Mouse (Mus musculus) forebrain, embryonic 12.5 days (tissue): ENCODE measurements around the gene Olfr655. TPM values are rescaled to one million over a fixed set of nuclear protein-coding genes. Genes with fewer than 3 reads are reported as not detected.
A peak's percentile ranks its signal among the peaks of the same experiment; 100 is the strongest.

Experiments used
- ATAC-seq: fragments of 200-750 bp; cut with Nextera tagmentation; 2 replicates; pipeline ENCODE4 v1.8.0; 2017; ENCODE audit warnings: moderate TSS enrichment; ENCODE audit not compliant: low FRiP score
- H3K27ac ChIP-seq: fragments of 300-500 bp; sonication (generic); 2 replicates; pipeline ENCODE4 v1.5.1; 2016; ENCODE audit warnings: mild to moderate bottlenecking
- H3K27me3 ChIP-seq: fragments of 300-500 bp; sonication (generic); 2 replicates; pipeline ENCODE4 v1.6.1; 2016; ENCODE audit warnings: mild to moderate bottlenecking
- H3K36me3 ChIP-seq: fragments of 300-500 bp; sonication (generic); replicated peaks from 2 replicates; pipeline ENCODE4 v1.6.1; 2016; ENCODE audit warnings: mild to moderate bottlenecking
- H3K4me1 ChIP-seq: fragments of 300-500 bp; sonication (generic); 2 replicates; pipeline ENCODE4 v1.6.1; 2016
- H3K4me2 ChIP-seq: fragments of 300-500 bp; sonication (generic); 2 replicates; pipeline ENCODE4 v1.6.1; 2016; ENCODE audit warnings: mild to moderate bottlenecking, moderate library complexity
- H3K4me3 ChIP-seq: fragments of 300-500 bp; sonication (generic); replicated peaks from 2 replicates; pipeline ENCODE4 v1.5.1; 2016; ENCODE audit warnings: mild to moderate bottlenecking
- H3K9ac ChIP-seq: fragments of 300-500 bp; sonication (generic); 2 replicates; pipeline ENCODE4 v1.6.1; 2016; ENCODE audit warnings: mild to moderate bottlenecking
- H3K9me3 ChIP-seq: fragments of 300-500 bp; sonication (generic); 2 replicates; pipeline ENCODE4 v1.6.1; 2016
- WGBS: fragments of 180-500 bp; shearing (Covaris S2); methylation state at CpG from one replicate; pipeline ENCODE4 v1.1.7; 2016; 5-methylcytosine and 5-hydroxymethylcytosine counted together
- polyA plus RNA-seq: library from polyadenylated mRNA; unstranded; fragments of >200 nt; fragmentation: Nextera tagmentation; extraction: Ambion mirVana; gene quantifications from 2 replicates; pipeline ENCODE4 v1.2.1, GENCODE M21; 2016

Gene Olfr655
- polyA plus RNA-seq = not detected in 2 replicates

GRCm38 (mm10) chr7:104601679-104602078, at the start of gene Olfr655:
TSS of gene Olfr655 (minus strand) at chr7:104601779.
- Histone ChIP-seq H3K27me3 (no peaks in the 10 kb centered on the region), H3K9me3 (0 out of 2 replicates have a peak, but pooled peaks cover 4% of the 10 kb centered on the region), H3K4me3 (no peak within 1 kb of the TSS), H3K4me2 (no peak within 1 kb of the TSS), H3K36me3 (no peaks in the 10 kb centered on the region), H3K9ac (no peak within 1 kb of the TSS), H3K4me1 (no peaks in the 10 kb centered on the region), H3K27ac (no peak within 1 kb of the TSS)
- no peak for ATAC-seq
- WGBS = 86% methylated on average over 2 of the region's 2 CpGs

- Histone ChIP-seq H3K27me3 (no peaks in the 10 kb centered on the region), H3K4me1 (no peaks in the 10 kb centered on the region), H3K27ac (no peak within 1 kb of the TSS), H3K4me2 (peak within 1 kb of the TSS; percentile 55), H3K4me3 (peak within 1 kb of the TSS; percentile 34), H3K9ac (no peak within 1 kb of the TSS), H3K9me3 (no peaks in the 10 kb centered on the region), H3K36me3 (no peaks in the 10 kb centered on the region)
- peak; percentile 94 for ATAC-seq
- WGBS = 20% methylated on average over 20 of the region's 22 CpGs
These were observed 45.4 kb upstream of the Olfr655 start, which contains the start of gene Olfr658 for GRCm38 (mm10) chr7:104646841-104647482. TSS of gene Olfr658 (minus strand) at chr7:104647305.

- no peaks in the 10 kb centered on the region for H3K27me3 ChIP-seq
- no peak within 1 kb of the TSS for H3K9ac ChIP-seq
- ATAC-seq = no peak
- no peak within 1 kb of the TSS for H3K4me3 ChIP-seq
- no peak within 1 kb of the TSS for H3K4me2 ChIP-seq
- no peak within 1 kb of the TSS for H3K27ac ChIP-seq
- no peaks in the 10 kb centered on the region for H3K4me1 ChIP-seq
- H3K36me3 ChIP-seq = no peaks in the 10 kb centered on the region
- H3K9me3 ChIP-seq = no peaks in the 10 kb centered on the region
These were observed 22.9 kb upstream of the Olfr655 start, which contains the start of gene Olfr657 for GRCm38 (mm10) chr7:104624494-104624893. TSS of gene Olfr657 (plus strand) at chr7:104624794.

- no peak for ATAC-seq
- WGBS = 78% methylated on average over 4 of the region's 4 CpGs
- Histone ChIP-seq H3K36me3 (no peaks in the 10 kb centered on the region), H3K9ac (no peak within 1 kb of the TSS), H3K9me3 (no peaks in the 10 kb centered on the region), H3K4me3 (no peak within 1 kb of the TSS), H3K27me3 (no peaks in the 10 kb centered on the region), H3K27ac (no peak within 1 kb of the TSS), H3K4me1 (no peaks in the 10 kb centered on the region), H3K4me2 (no peak within 1 kb of the TSS)
These were observed 12.1 kb upstream of the Olfr655 start, which contains the start of gene Olfr656 for GRCm38 (mm10) chr7:104613655-104614054. TSS of gene Olfr656 (plus strand) at chr7:104613955.

GRCm38 (mm10) chr7:104604727-104605126, 3.1 kb upstream of the Olfr655 start:
- H3K9me3 ChIP-seq = 0 out of 2 replicates have a peak, but pooled peaks cover 4% of the 10 kb centered on the region
- no peak overlapping the region for H3K4me2 ChIP-seq
- no peaks in the 10 kb centered on the region for H3K36me3 ChIP-seq
- ATAC-seq = no peak
- no peak overlapping the region for H3K9ac ChIP-seq
- no peak overlapping the region for H3K4me3 ChIP-seq
- no peaks in the 10 kb centered on the region for H3K27me3 ChIP-seq
- H3K27ac ChIP-seq = no peak overlapping the region
- no peaks in the 10 kb centered on the region for H3K4me1 ChIP-seq

- no peak for ATAC-seq
These were observed 1.6 kb upstream of the Olfr655 start for GRCm38 (mm10) chr7:104603173-104603572.

GRCm38 (mm10) chr7:104588274-104588673, 13.3 kb downstream of the Olfr655 start:
- no peak overlapping the region for H3K9ac ChIP-seq
- no peak overlapping the region for H3K4me2 ChIP-seq
- no peaks in the 10 kb centered on the region for H3K36me3 ChIP-seq
- H3K27ac ChIP-seq = no peak overlapping the region
- no peak for ATAC-seq
- H3K27me3 ChIP-seq = no peaks in the 10 kb centered on the region
- no peak overlapping the region for H3K4me3 ChIP-seq
- no peaks in the 10 kb centered on the region for H3K9me3 ChIP-seq
- 83% methylated on average over 5 of the region's 5 CpGs for WGBS
- H3K4me1 ChIP-seq = no peaks in the 10 kb centered on the region

More at GRCm38 (mm10) chr7:104603173-104603572, 1.6 kb upstream of the Olfr655 start:
- no peak overlapping the region for H3K4me3 ChIP-seq
- H3K9me3 ChIP-seq = 0 out of 2 replicates have a peak, but pooled peaks cover 4% of the 10 kb centered on the region
- no peaks in the 10 kb centered on the region for H3K36me3 ChIP-seq
- H3K9ac ChIP-seq = no peak overlapping the region
- H3K4me2 ChIP-seq = no peak overlapping the region
- WGBS = 0% methylated on average over 3 of the region's 3 CpGs
- H3K27ac ChIP-seq = no peak overlapping the region
- no peaks in the 10 kb centered on the region for H3K4me1 ChIP-seq
- no peaks in the 10 kb centered on the region for H3K27me3 ChIP-seq

- Histone ChIP-seq H3K9me3 (no peaks in the 10 kb centered on the region), H3K36me3 (no peaks in the 10 kb centered on the region), H3K27me3 (no peaks in the 10 kb centered on the region), H3K4me2 (no peak within 1 kb of the TSS), H3K4me1 (no peaks in the 10 kb centered on the region), H3K9ac (no peak within 1 kb of the TSS), H3K27ac (no peak within 1 kb of the TSS), H3K4me3 (no peak within 1 kb of the TSS)
- ATAC-seq = no peak
- 91% methylated on average over 4 of the region's 4 CpGs for WGBS
These were observed 14.9 kb downstream of the Olfr655 start, which contains the start of gene Olfr654 for GRCm38 (mm10) chr7:104586725-104587124. TSS of gene Olfr654 (plus strand) at chr7:104587025.

- Histone ChIP-seq H3K4me1 (no peaks in the 10 kb centered on the region), H3K9me3 (no peaks in the 10 kb centered on the region), H3K4me3 (no peak overlapping the region), H3K36me3 (no peaks in the 10 kb centered on the region), H3K4me2 (no peak overlapping the region), H3K9ac (no peak overlapping the region), H3K27me3 (no peaks in the 10 kb centered on the region), H3K27ac (no peak overlapping the region)
- WGBS = 88% methylated on average over 4 of the region's 4 CpGs
- no peak for ATAC-seq
These were observed 20.1 kb downstream of the Olfr655 start for GRCm38 (mm10) chr7:104581429-104581828.

- no peak overlapping the region for H3K9ac ChIP-seq
- no peak overlapping the region for H3K27ac ChIP-seq
- no peaks in the 10 kb centered on the region for H3K27me3 ChIP-seq
- no peak for ATAC-seq
- H3K9me3 ChIP-seq = no peaks in the 10 kb centered on the region
- WGBS = 91% methylated on average over 4 of the region's 4 CpGs
- no peak overlapping the region for H3K4me3 ChIP-seq
- H3K4me2 ChIP-seq = no peak overlapping the region
- H3K4me1 ChIP-seq = no peaks in the 10 kb centered on the region
- H3K36me3 ChIP-seq = no peaks in the 10 kb centered on the region
These were observed 20.7 kb downstream of the Olfr655 start for GRCm38 (mm10) chr7:104580846-104581245.

GRCm38 (mm10) chr7:104577014-104577413, 24.6 kb downstream of the Olfr655 start, which contains the start of gene Olfr653:
TSS of gene Olfr653 (plus strand) at chr7:104577314.
- H3K4me3 ChIP-seq = no peak within 1 kb of the TSS
- no peak within 1 kb of the TSS for H3K27ac ChIP-seq
- WGBS = 85% methylated on average over 2 of the region's 2 CpGs
- no peak within 1 kb of the TSS for H3K4me2 ChIP-seq
- H3K4me1 ChIP-seq = no peaks in the 10 kb centered on the region
- H3K27me3 ChIP-seq = no peaks in the 10 kb centered on the region
- ATAC-seq = no peak
- H3K9me3 ChIP-seq = no peaks in the 10 kb centered on the region
- no peaks in the 10 kb centered on the region for H3K36me3 ChIP-seq
- H3K9ac ChIP-seq = no peak within 1 kb of the TSS

- H3K9ac ChIP-seq = no peak within 1 kb of the TSS
- H3K4me2 ChIP-seq = no peak within 1 kb of the TSS
- H3K36me3 ChIP-seq = no peaks in the 10 kb centered on the region
- no peaks in the 10 kb centered on the region for H3K4me1 ChIP-seq
- H3K4me3 ChIP-seq = no peak within 1 kb of the TSS
- H3K9me3 ChIP-seq = no peaks in the 10 kb centered on the region
- no peak within 1 kb of the TSS for H3K27ac ChIP-seq
- no peaks in the 10 kb centered on the region for H3K27me3 ChIP-seq
- no peak for ATAC-seq
These were observed 41.0 kb downstream of the Olfr655 start, which contains the start of gene Olfr652 for GRCm38 (mm10) chr7:104560601-104561000. TSS of gene Olfr652 (plus strand) at chr7:104560901.

GRCm38 (mm10) chr7:104552700-104553099, 48.9 kb downstream of the Olfr655 start:
- Histone ChIP-seq H3K4me3 (no peak overlapping the region), H3K27me3 (no peaks in the 10 kb centered on the region), H3K9ac (no peak overlapping the region), H3K36me3 (no peaks in the 10 kb centered on the region), H3K4me2 (no peak overlapping the region), H3K27ac (no peak overlapping the region), H3K4me1 (no peaks in the 10 kb centered on the region), H3K9me3 (no peaks in the 10 kb centered on the region)
- 83% methylated on average over 1 of the region's 1 CpGs for WGBS
- ATAC-seq = no peak
